Mouse (Mus musculus) forebrain, embryonic 14.5 days (tissue): ENCODE data around the gene Ftsj1. TPM values are rescaled to one million over a fixed set of nuclear protein-coding genes. Genes with fewer than 3 reads are reported as not detected.

ENCODE experiments used
- ATAC-seq: fragments of 200-750 bp; cut with Nextera tagmentation; 2 replicates; pipeline ENCODE4 v1.8.0; 2017; ENCODE audit warnings: mild to moderate bottlenecking, moderate library complexity
- DNase-seq: peaks from one replicate; pipeline ENCODE4 v3.0.0-alpha.2; 2015; ENCODE audit warnings: low spot score
- H3K27ac ChIP-seq: fragments of 300-500 bp; sonication (generic); 2 replicates; pipeline ENCODE4 v1.5.1; 2014; ENCODE audit warnings: low read depth, mild to moderate bottlenecking, control low read depth, low read length, moderate library complexity
- H3K27me3 ChIP-seq: fragments of 300-500 bp; sonication (generic); replicated peaks from 2 replicates; pipeline ENCODE4 v1.6.1; 2014; ENCODE audit warnings: low read length, control low read depth, mixed read lengths; ENCODE audit not compliant: control insufficient read depth, insufficient read depth
- H3K36me3 ChIP-seq: fragments of 300-500 bp; sonication (generic); 2 replicates; pipeline ENCODE4 v1.6.1; 2014; ENCODE audit warnings: low read length, control low read depth; ENCODE audit not compliant: control insufficient read depth, insufficient read depth
- H3K4me1 ChIP-seq: fragments of 300-500 bp; sonication (generic); 2 replicates; pipeline ENCODE4 v1.6.1; 2014; ENCODE audit warnings: antibody characterized with exemption, low read length, control low read depth; ENCODE audit not compliant: control insufficient read depth, insufficient read depth
- H3K4me2 ChIP-seq: fragments of 300-500 bp; sonication (generic); 2 replicates; pipeline ENCODE4 v1.6.1; 2014; ENCODE audit warnings: mild to moderate bottlenecking, control low read depth, low read length
- H3K4me3 ChIP-seq: fragments of 300-500 bp; sonication (generic); 2 replicates; pipeline ENCODE4 v1.5.1; 2014; ENCODE audit warnings: low read depth, low read length, control low read depth
- H3K9ac ChIP-seq: fragments of 300-500 bp; sonication (generic); 2 replicates; pipeline ENCODE4 v1.6.1; 2014; ENCODE audit warnings: mild to moderate bottlenecking, low read length, control low read depth, moderate library complexity
- H3K9me3 ChIP-seq: fragments of 300-500 bp; sonication (generic); replicated peaks from 2 replicates; pipeline ENCODE4 v1.6.1; 2016; ENCODE audit warnings: low read length, control low read depth, mixed read lengths; ENCODE audit not compliant: control insufficient read depth
- WGBS: fragments of 180-500 bp; shearing (Covaris S2); extraction: QIAGEN DNeasy Blood & Tissue Kit; methylation state at CpG from one replicate; pipeline ENCODE4 v1.1.7; 2014; 5-methylcytosine and 5-hydroxymethylcytosine counted together
- polyA plus RNA-seq: library from polyadenylated mRNA; unstranded; fragments of >200 nt; fragmentation: Nextera tagmentation; extraction: Ambion mirVana; gene quantifications from 2 replicates; pipeline ENCODE4 v1.2.1, GENCODE M21; 2014

The Ftsj1 gene
- polyA plus RNA-seq, 1 experiment from 2014 or later, result 60.9 TPM

DNA sequence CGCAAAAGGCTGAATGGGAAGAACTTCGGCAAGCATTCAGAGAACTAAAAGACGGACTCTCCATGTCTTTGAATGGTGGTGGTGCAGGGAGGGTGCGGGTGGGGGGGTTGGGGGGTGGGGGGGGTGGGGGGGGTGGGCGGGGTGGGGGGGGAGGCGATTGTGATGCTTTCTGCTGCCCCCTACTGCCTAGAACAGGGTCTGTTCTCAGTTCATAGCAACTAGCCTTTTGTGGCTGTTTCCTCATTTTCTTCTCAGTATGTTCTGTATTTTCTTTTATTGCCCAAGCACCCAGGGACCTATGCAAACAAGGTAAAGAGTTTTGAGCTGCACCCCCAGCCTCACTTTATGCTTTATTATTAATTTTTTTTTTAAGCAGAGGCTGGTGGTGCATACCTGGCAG is 3.6 kb upstream of the Ftsj1 start:
- WGBS, result 19% methylated on average over 5 of the region's 6 CpGs
- Histone ChIP-seq H3K4me3 (no peak overlapping the region), H3K27me3 (no peaks in the 10 kb centered on the region), H3K36me3 (no peaks in the 10 kb centered on the region), H3K9ac (no peak overlapping the region), H3K27ac (no peak overlapping the region), H3K9me3 (no peaks in the 10 kb centered on the region), H3K4me2 (no peak overlapping the region), H3K4me1 (no peaks in the 10 kb centered on the region)
- no peak for ATAC-seq
- DNase-seq, result no peak

DNA sequence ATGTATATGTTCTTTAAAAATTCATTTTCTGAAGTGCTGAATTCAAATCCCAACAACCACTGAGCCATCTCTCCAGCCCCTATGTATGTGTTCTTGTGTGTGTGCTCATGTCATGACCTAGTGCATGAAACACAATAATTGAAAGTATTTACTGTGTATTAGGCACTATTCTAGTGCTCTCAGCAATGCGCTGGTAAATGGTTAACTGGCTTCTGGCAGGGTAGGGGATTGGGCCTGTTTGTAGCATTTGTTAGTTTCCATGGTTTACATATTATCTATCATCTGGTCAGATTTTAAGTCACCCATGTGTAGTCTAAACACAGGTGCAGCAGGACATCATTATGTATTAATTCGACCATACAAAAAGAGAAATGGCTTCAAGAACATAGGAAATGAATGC is 1.5 kb upstream of the Ftsj1 start:
- Histone ChIP-seq H3K27me3 (no peaks in the 10 kb centered on the region), H3K4me2 (no peak overlapping the region), H3K36me3 (no peaks in the 10 kb centered on the region), H3K9ac (no peak overlapping the region), H3K4me1 (no peaks in the 10 kb centered on the region), H3K9me3 (no peaks in the 10 kb centered on the region), H3K4me3 (no peak overlapping the region), H3K27ac (no peak overlapping the region)
- WGBS, result 84% methylated on average over 2 of the region's 2 CpGs
- ATAC-seq (no peak), DNase-seq (no peak)

DNA sequence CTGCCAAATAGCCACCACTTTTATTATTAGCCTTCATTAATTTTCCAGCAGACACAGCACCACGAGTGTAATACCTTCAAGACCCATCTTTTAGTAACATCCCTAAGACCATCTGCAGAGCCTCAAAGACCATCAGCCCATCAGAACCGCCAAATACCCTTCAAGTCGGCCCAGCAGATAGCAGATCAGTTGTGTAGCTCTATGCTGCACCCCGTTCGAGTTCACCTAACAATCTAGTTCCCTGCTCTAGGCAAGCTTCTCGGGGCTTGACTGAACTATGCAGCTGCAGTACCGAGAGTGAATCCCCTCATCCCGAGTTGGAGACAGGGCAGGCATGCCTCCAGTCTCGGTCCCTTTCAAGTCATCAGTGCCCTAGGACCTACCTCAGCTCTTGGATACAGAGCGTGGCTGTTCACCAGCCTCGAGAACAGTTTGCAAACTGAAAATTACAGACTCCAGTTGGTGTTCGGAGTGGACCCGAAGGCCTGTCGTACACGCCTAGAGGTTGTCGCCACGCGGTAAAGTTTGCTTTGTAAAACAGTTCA is 345 bp downstream of the Ftsj1 start:
- H3K27ac ChIP-seq, result no peak overlapping the region
- no peaks in the 10 kb centered on the region for H3K27me3 ChIP-seq
- WGBS, result 32% methylated on average over 18 of the region's 18 CpGs
- H3K4me2 ChIP-seq, result peak overlapping the region; percentile 53
- no peaks in the 10 kb centered on the region for H3K9me3 ChIP-seq
- peak overlapping the region; percentile 58; the same call in 1 of the 2 replicates for H3K9ac ChIP-seq
- no peaks in the 10 kb centered on the region for H3K36me3 ChIP-seq
- ATAC-seq (peak; percentile 61), DNase-seq (no peak)
- H3K4me3 ChIP-seq, result peak overlapping the region; percentile 54
- H3K4me1 ChIP-seq, result no peaks in the 10 kb centered on the region

DNA sequence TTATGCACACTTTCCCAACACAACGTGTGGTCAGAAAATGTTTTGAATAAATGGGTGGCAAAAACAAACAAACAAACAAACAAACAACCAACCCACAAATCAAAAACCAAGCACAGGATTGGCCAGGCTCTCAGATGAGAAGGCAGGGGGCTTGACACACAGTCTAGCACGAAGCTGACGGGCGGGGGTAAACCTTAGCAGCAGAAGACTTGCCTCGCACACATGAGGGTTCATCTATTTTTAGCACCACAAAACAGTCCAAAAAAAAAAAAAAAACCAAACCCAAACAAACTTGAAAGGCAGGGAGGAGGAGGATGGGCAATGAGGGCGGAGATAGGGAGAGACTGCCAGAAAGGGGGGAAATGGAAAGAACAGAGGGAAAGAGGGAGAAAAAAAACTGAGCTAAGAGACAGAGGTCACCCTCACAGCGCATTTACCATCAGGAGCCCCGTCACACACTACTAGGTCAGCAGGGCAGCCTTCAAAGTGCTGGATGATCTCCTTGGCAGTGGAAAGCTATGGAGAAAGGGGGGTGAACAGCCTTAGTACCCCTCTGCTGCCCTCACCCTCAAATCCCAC is 3.6 kb downstream of the Ftsj1 start:
- no peaks in the 10 kb centered on the region for H3K4me1 ChIP-seq
- ATAC-seq, result no peak
- no peak overlapping the region for H3K27ac ChIP-seq
- H3K9me3 ChIP-seq, result no peaks in the 10 kb centered on the region
- no peak overlapping the region for H3K4me2 ChIP-seq
- H3K9ac ChIP-seq, result no peak overlapping the region
- H3K4me3 ChIP-seq, result no peak overlapping the region
- 88% methylated on average over 8 of the region's 8 CpGs for WGBS
- H3K27me3 ChIP-seq, result no peaks in the 10 kb centered on the region
- no peak for DNase-seq
- H3K36me3 ChIP-seq, result peaks cover 9% of the 10 kb centered on the region; the same call in 1 of the 2 replicates

DNA sequence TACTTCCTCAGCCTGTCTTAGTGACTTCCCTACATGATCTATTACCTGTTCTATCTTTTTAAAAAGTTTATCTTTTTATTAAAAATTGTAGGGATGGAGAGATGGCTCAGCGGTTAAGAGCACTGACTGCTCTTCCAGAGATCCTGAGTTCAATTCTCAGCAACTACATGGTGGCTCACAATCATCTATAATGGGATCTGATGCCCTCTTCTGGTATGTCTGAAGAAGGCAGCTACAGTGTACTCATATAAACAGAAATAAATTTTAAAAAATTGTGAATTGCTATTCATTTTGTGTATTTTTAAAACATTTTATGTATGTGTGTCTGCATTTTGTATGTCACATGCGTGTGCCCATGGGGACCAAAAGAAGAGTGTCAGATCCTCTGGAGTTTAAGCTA is 4.5 kb downstream of the Ftsj1 start:
- Histone ChIP-seq H3K27ac (no peak overlapping the region), H3K9ac (no peak overlapping the region), H3K4me3 (no peak overlapping the region), H3K9me3 (no peaks in the 10 kb centered on the region), H3K4me2 (no peak overlapping the region), H3K27me3 (no peaks in the 10 kb centered on the region), H3K36me3 (peaks cover 14% of the 10 kb centered on the region; the same call in 1 of the 2 replicates), H3K4me1 (no peaks in the 10 kb centered on the region)
- no peak for DNase-seq
- 85% methylated on average over 2 of the region's 2 CpGs for WGBS
- no peak for ATAC-seq

DNA sequence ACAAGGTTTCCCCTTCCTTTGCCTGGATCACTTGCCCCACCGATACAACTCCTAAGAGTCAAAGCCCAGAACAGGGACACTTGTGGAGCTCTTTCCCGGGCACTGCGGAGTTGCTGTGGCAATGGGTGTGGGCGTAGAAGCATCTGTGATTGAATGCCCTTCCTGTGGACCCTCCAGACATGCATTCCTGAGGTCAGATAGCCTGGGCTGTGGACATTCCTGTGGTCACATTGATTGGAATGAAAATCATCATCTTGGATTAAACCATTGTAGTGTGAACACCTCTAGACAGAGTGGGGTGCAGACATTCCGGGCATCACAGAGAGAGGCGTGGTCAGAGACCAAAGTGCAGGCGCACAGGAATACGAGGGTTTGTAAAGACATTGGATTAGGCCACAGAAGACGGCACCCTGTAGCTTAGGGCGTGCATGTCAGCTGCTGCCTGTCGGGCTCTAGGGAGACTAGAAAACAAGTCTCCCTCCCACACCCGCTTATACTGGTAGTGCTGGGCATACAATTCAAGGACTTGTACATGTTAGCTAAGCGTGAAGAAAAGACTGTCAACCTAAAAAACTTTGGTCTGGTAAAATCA is 13.3 kb downstream of the Ftsj1 start:
- H3K4me2 ChIP-seq, result no peak overlapping the region
- 83% methylated on average over 13 of the region's 13 CpGs for WGBS
- H3K4me3 ChIP-seq, result no peak overlapping the region
- ATAC-seq (no peak), DNase-seq (no peak)
- H3K4me1 ChIP-seq, result no peaks in the 10 kb centered on the region
- no peaks in the 10 kb centered on the region for H3K9me3 ChIP-seq
- no peak overlapping the region for H3K27ac ChIP-seq
- no peak overlapping the region for H3K9ac ChIP-seq
- H3K36me3 ChIP-seq, result peaks cover 14% of the 10 kb centered on the region
- no peaks in the 10 kb centered on the region for H3K27me3 ChIP-seq

DNA sequence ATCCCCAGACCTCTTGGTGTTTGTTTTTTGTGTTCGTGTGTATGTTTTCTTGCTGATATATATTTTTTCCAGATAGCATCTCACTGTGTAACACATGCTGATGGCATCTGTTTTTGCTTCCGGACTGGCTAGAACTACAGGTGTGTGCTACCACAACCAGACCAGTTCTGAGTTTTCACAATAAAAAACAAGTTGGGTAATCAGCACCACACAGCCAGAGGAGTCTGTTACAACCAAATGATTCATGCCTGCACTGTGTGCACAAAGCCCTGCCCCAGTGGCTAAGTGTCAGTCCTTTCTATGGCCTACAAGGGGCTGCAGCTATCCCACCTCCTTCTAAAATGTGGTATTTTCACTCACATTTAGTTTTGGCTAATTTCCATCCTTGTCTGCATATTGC is 15.5 kb downstream of the Ftsj1 start:
- ATAC-seq, result no peak
- no peak overlapping the region for H3K4me2 ChIP-seq
- no peak for DNase-seq
- no peaks in the 10 kb centered on the region for H3K27me3 ChIP-seq
- no peak overlapping the region for H3K4me3 ChIP-seq
- H3K4me1 ChIP-seq, result no peaks in the 10 kb centered on the region
- no peaks in the 10 kb centered on the region for H3K9me3 ChIP-seq
- 84% methylated on average over 2 of the region's 2 CpGs for WGBS
- no peak overlapping the region for H3K9ac ChIP-seq
- H3K36me3 ChIP-seq, result peaks cover 9% of the 10 kb centered on the region; the same call in 1 of the 2 replicates
- no peak overlapping the region for H3K27ac ChIP-seq

DNA sequence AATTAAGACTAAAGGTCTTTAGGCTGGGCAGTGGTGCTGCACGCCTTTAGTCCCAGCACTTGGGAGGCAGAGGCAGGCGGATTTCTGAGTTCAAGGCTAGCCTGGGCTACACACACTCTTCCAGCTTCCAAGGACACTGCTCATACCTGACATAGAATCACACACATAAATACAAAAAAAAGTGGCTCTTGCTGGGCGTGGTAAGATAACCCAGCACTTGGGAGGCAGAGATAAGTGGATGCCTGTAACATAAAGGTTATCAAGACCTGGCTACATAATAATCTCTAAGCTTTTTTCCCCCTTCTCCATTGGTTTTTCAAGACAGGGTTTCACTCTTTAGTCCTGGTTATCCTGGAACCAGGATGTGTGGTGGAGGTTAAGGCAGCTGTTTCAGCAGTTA is 18.6 kb downstream of the Ftsj1 start:
- H3K27me3 ChIP-seq, result no peaks in the 10 kb centered on the region
- no peak overlapping the region for H3K4me3 ChIP-seq
- 79% methylated on average over 3 of the region's 3 CpGs for WGBS
- H3K9ac ChIP-seq, result no peak overlapping the region
- H3K9me3 ChIP-seq, result no peaks in the 10 kb centered on the region
- no peaks in the 10 kb centered on the region for H3K36me3 ChIP-seq
- DNase-seq, result no peak
- H3K27ac ChIP-seq, result no peak overlapping the region
- no peak for ATAC-seq
- no peaks in the 10 kb centered on the region for H3K4me1 ChIP-seq
- no peak overlapping the region for H3K4me2 ChIP-seq

DNA sequence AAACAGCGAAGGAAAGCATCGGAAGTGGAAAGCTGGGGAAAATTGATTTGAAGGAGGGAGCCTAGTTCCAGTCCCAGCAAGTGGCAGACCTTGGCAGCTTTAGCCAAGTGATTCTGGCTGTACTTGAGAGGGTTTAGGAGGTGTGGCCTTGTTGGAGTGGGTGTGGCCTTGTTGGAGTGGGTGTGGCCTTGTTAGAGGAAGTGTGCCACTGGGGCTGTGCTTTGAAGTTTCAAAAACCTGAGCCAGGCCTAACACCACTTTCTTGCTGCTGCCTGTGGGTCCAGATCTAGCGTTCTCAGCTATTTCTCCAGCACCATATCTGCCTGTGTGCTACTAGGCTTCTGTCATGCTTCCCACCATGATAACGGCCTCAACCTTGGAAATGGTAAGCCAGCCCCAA is 21.9 kb downstream of the Ftsj1 start:
- no peak for ATAC-seq
- H3K9me3 ChIP-seq, result no peaks in the 10 kb centered on the region
- no peaks in the 10 kb centered on the region for H3K36me3 ChIP-seq
- no peaks in the 10 kb centered on the region for H3K27me3 ChIP-seq
- no peak overlapping the region for H3K4me3 ChIP-seq
- WGBS, result 69% methylated on average over 4 of the region's 4 CpGs
- no peak overlapping the region for H3K4me2 ChIP-seq
- DNase-seq, result no peak
- no peak overlapping the region for H3K9ac ChIP-seq
- H3K4me1 ChIP-seq, result no peaks in the 10 kb centered on the region
- no peak overlapping the region for H3K27ac ChIP-seq
